ENCODE assay signal across 7 mouse cellular contexts in genomic region chr15:10470941-10471340, GRCm38 (mm10). TPM values are rescaled to one million over a fixed set of nuclear protein-coding genes. Genes with fewer than 3 reads are reported as not detected.
DNase-seq lines count a peak whose midpoint lies in the region; ATAC-seq lines count a peak whose summit lies in the region.

No protein-coding gene starts in this region.

- H3K36me3 ChIP-seq in neural tube, embryonic 11.5 days (ENCODE audit: control insufficient read depth, insufficient read depth, low read length): peaks cover 6% of the 10 kb centered on the region
- peaks cover 3% of the 10 kb centered on the region; the same call in 1 of the 2 replicates for H3K36me3 ChIP-seq in forebrain, embryonic 11.5 days (ENCODE audit: control insufficient read depth, insufficient read depth, low read length)
- peaks cover 12% of the 10 kb centered on the region for H3K36me3 ChIP-seq in limb, embryonic 15.5 days
- H3K36me3 ChIP-seq in stomach, embryonic 16.5 days (ENCODE audit: control insufficient read depth, insufficient read depth, low read length): peaks cover 8% of the 10 kb centered on the region; the same call in 1 of the 2 replicates

- H3K27ac ChIP-seq in neural tube, embryonic 11.5 days (ENCODE audit: low read depth, low read length): no peak overlapping the region
- no peak overlapping the region; the same call in 1 of the 2 replicates for H3K27ac ChIP-seq in forebrain, embryonic 11.5 days (ENCODE audit: low read depth, low read length)
- peak overlapping the region; percentile 67; the same call in 1 of the 2 replicates for H3K27ac ChIP-seq in limb, embryonic 15.5 days
- H3K27ac ChIP-seq in stomach, embryonic 16.5 days (ENCODE audit: low read length): peak overlapping the region; percentile 88

- H3K9me3 ChIP-seq in neural tube, embryonic 11.5 days (ENCODE audit: control insufficient read depth, low read length): no peaks in the 10 kb centered on the region
- no peaks in the 10 kb centered on the region for H3K9me3 ChIP-seq in forebrain, embryonic 11.5 days (ENCODE audit: control insufficient read depth, low read length)
- no peaks in the 10 kb centered on the region for H3K9me3 ChIP-seq in limb, embryonic 15.5 days
- no peaks in the 10 kb centered on the region for H3K9me3 ChIP-seq in stomach, embryonic 16.5 days (replicated peaks; ENCODE audit: control insufficient read depth, low read length)

- peak overlapping the region; percentile 88; the same call in 1 of the 2 replicates for H3K9ac ChIP-seq in neural tube, embryonic 11.5 days (ENCODE audit: low read length)
- peak overlapping the region; percentile 80 for H3K9ac ChIP-seq in forebrain, embryonic 11.5 days (ENCODE audit: low read length)
- peak overlapping the region; percentile 86 for H3K9ac ChIP-seq in limb, embryonic 15.5 days
- H3K9ac ChIP-seq in stomach, embryonic 16.5 days (ENCODE audit: low read length): peak overlapping the region; percentile 90

- no peak for DNase-seq in neural tube, embryonic 11.5 days (ENCODE audit: low spot score)
- DNase-seq in neural tube, embryonic 10.5 days (ENCODE audit: extremely low spot score, low spot score): no peak
- DNase-seq in forebrain, embryonic 11.5 days (ENCODE audit: low spot score): no peak
- DNase-seq in urinary bladder, postnatal 36 days (ENCODE audit: low spot score in 2 of 2): no peak

- H3K4me1 ChIP-seq in neural tube, embryonic 11.5 days (ENCODE audit: control insufficient read depth, insufficient read depth, low read length): peaks cover 6% of the 10 kb centered on the region; the same call in 1 of the 2 replicates
- H3K4me1 ChIP-seq in forebrain, embryonic 11.5 days (replicated peaks; ENCODE audit: control insufficient read depth, insufficient read depth, low read length): no peaks in the 10 kb centered on the region
- peaks cover 7% of the 10 kb centered on the region; the same call in 1 of the 2 replicates for H3K4me1 ChIP-seq in limb, embryonic 15.5 days
- peaks cover 4% of the 10 kb centered on the region; the same call in 1 of the 2 replicates for H3K4me1 ChIP-seq in stomach, embryonic 16.5 days (ENCODE audit: control insufficient read depth, insufficient read depth, low read length)

- H3K4me3 ChIP-seq in neural tube, embryonic 11.5 days (ENCODE audit: low read depth, low read length): peak overlapping the region; percentile 81
- peak overlapping the region; percentile 81 for H3K4me3 ChIP-seq in forebrain, embryonic 11.5 days (ENCODE audit: low read depth, low read length)
- H3K4me3 ChIP-seq in limb, embryonic 15.5 days: peak overlapping the region; percentile 87
- peak overlapping the region; percentile 87 for H3K4me3 ChIP-seq in stomach, embryonic 16.5 days (replicated peaks; ENCODE audit: low read length)

- 19% methylated on average over 3 of the region's 3 CpGs for WGBS in neural tube, embryonic 11.5 days
- 12% methylated on average over 3 of the region's 3 CpGs for WGBS in forebrain, embryonic 11.5 days
- 10% methylated on average over 3 of the region's 3 CpGs for WGBS in limb, embryonic 15.5 days
- 19% methylated on average over 3 of the region's 3 CpGs for WGBS in stomach, embryonic 16.5 days

- H3K4me2 ChIP-seq in neural tube, embryonic 11.5 days (ENCODE audit: low read depth): peak overlapping the region; percentile 82
- H3K4me2 ChIP-seq in forebrain, embryonic 11.5 days (ENCODE audit: low read depth, low read length, severe bottlenecking): peak overlapping the region; percentile 81
- peak overlapping the region; percentile 56 for H3K4me2 ChIP-seq in limb, embryonic 15.5 days
- H3K4me2 ChIP-seq in stomach, embryonic 16.5 days (ENCODE audit: low read depth, low read length): peak overlapping the region; percentile 85

- no peak for ATAC-seq in neural tube, embryonic 11.5 days (ENCODE audit: insufficient read depth, low FRiP score, low TSS enrichment)
- ATAC-seq in forebrain, embryonic 11.5 days (replicated peaks; ENCODE audit: low FRiP score): peak; percentile 45
- no peak for ATAC-seq in limb, embryonic 15.5 days (ENCODE audit: insufficient number of reproducible peaks, low FRiP score, low TSS enrichment, low read depth)
- ATAC-seq in stomach, embryonic 16.5 days (ENCODE audit: insufficient read depth, low FRiP score): no peak
- no peak for ATAC-seq in megakaryocyte progenitor cell, adult 5-6 weeks (replicated peaks; ENCODE audit: poor library complexity)

- no peaks in the 10 kb centered on the region for H3K27me3 ChIP-seq in neural tube, embryonic 11.5 days (ENCODE audit: control insufficient read depth, insufficient read depth, low read length)
- no peaks in the 10 kb centered on the region for H3K27me3 ChIP-seq in forebrain, embryonic 11.5 days (ENCODE audit: control insufficient read depth, insufficient read depth, low read length)
- no peaks in the 10 kb centered on the region for H3K27me3 ChIP-seq in limb, embryonic 15.5 days
- no peaks in the 10 kb centered on the region for H3K27me3 ChIP-seq in stomach, embryonic 16.5 days (ENCODE audit: control insufficient read depth, insufficient read depth, low read length)

RNA-seq across cellular contexts. Expression of gene Dnajc21, which starts 0.6 kb away (rescaled TPM):
- 16.5 and 19.5 TPM in 2 replicates for polyA plus RNA-seq in neural tube, embryonic 11.5 days (2014; fragmentation: Nextera tagmentation; extraction: Ambion mirVana)
- polyA plus RNA-seq in forebrain, embryonic 11.5 days (2014; fragmentation: Nextera tagmentation; extraction: Ambion mirVana): 17.3 and 18.3 TPM in 2 replicates
- 11.2 and 11.3 TPM in 2 replicates for polyA plus RNA-seq in limb, embryonic 15.5 days (2015; fragmentation: Nextera tagmentation; extraction: Ambion mirVana)
- polyA plus RNA-seq in stomach, embryonic 16.5 days (2015; fragmentation: Nextera tagmentation; extraction: Ambion mirVana): 7.3 and 7.4 TPM in 2 replicates
- 41.6 and 54.4 TPM in 2 replicates for total RNA-seq in megakaryocyte progenitor cell, adult 5-6 weeks (2015)
- 40.9 and 46.0 TPM in 2 replicates for total RNA-seq in megakaryocyte progenitor cell, adult 5-6 weeks (2017)

RNA-seq across cellular contexts. Expression of gene Brix1, which starts 14.8 kb away (rescaled TPM):
- 107 and 116 TPM in 2 replicates for polyA plus RNA-seq in neural tube, embryonic 11.5 days (2014; fragmentation: Nextera tagmentation; extraction: Ambion mirVana)
- polyA plus RNA-seq in forebrain, embryonic 11.5 days (2014; fragmentation: Nextera tagmentation; extraction: Ambion mirVana): 112 and 146 TPM in 2 replicates
- 89.6 and 92.3 TPM in 2 replicates for polyA plus RNA-seq in limb, embryonic 15.5 days (2015; fragmentation: Nextera tagmentation; extraction: Ambion mirVana)
- 83.5 and 105 TPM in 2 replicates for polyA plus RNA-seq in stomach, embryonic 16.5 days (2015; fragmentation: Nextera tagmentation; extraction: Ambion mirVana)
- 97.5 and 113 TPM in 2 replicates for total RNA-seq in megakaryocyte progenitor cell, adult 5-6 weeks (2015)
- 37.0 and 43.3 TPM in 2 replicates for total RNA-seq in megakaryocyte progenitor cell, adult 5-6 weeks (2017)

RNA-seq across cellular contexts. Expression of gene Rad1, which starts 14.9 kb away (rescaled TPM):
- 23.6 and 28.7 TPM in 2 replicates for polyA plus RNA-seq in neural tube, embryonic 11.5 days (2014; fragmentation: Nextera tagmentation; extraction: Ambion mirVana)
- 35.1 and 37.4 TPM in 2 replicates for polyA plus RNA-seq in forebrain, embryonic 11.5 days (2014; fragmentation: Nextera tagmentation; extraction: Ambion mirVana)
- polyA plus RNA-seq in limb, embryonic 15.5 days (2015; fragmentation: Nextera tagmentation; extraction: Ambion mirVana): 27.2 and 27.6 TPM in 2 replicates
- 23.4 and 28.5 TPM in 2 replicates for polyA plus RNA-seq in stomach, embryonic 16.5 days (2015; fragmentation: Nextera tagmentation; extraction: Ambion mirVana)
- total RNA-seq in megakaryocyte progenitor cell, adult 5-6 weeks (2015): 25.7 and 33.6 TPM in 2 replicates
- 16.7 and 17.8 TPM in 2 replicates for total RNA-seq in megakaryocyte progenitor cell, adult 5-6 weeks (2017)

Comparison
In these comparisons a context has a peak if more than half of its experiments do, and no peak if none do; other contexts are left out.
1. H3K27ac ChIP-seq: peak in limb, embryonic 15.5 days (single experiment) and stomach, embryonic 16.5 days (single experiment); none in neural tube, embryonic 11.5 days (single experiment) and forebrain, embryonic 11.5 days (single experiment).
2. Peak in every context shown above with its lines, with median percentiles within 50 percentile points of each other: H3K4me2 ChIP-seq, H3K4me3 ChIP-seq and H3K9ac ChIP-seq.